12 mouse cellular contexts compared by ENCODE assay signal in the genomic region with DNA sequence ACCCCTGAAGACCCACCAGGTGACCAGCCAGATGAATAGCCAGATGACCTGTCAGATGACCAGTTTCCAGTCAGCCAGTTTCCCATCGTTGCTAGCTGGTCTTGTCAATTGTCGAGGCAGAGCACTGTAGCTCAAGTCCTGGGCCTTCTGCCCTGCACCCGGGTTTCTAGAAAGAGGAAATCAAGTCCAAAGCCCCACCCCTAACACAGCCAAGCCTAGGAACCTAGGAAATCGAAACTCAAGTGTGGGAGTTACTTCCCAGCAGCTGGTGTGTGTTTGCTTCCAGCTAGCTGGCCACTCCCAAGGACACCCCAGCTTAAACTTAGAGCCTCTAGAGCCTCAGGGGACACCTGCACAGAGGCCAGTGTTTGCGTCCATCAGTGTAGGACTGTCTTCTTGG. TPM values are rescaled to one million over a fixed set of nuclear protein-coding genes. Genes with fewer than 3 reads are reported as not detected.
DNase-seq lines count a peak whose midpoint lies in the region; ATAC-seq and TF ChIP-seq lines count a peak whose summit lies in the region.
"Had no signal": no experiment of that assay in that cellular context is flagged by ENCODE, and none has a peak within 500 bp of the region (broad histone marks: within the 10 kb centered on the region; RNA-seq: fewer than 3 reads in every experiment).

A gene (minus strand): TSS at position 166 of the 400 bp plus-strand sequence.

- no peaks in the 10 kb centered on the region for H3K9me3 ChIP-seq in lung, postnatal 0 days (ENCODE audit: low read length)

- no peak for TF ChIP-seq EP300 in lung, postnatal 0 days (IDR thresholded peaks at IDR 0.05)

- H3K9ac ChIP-seq in lung, postnatal 0 days (replicated peaks; ENCODE audit: low read depth): no peak within 1 kb of the TSS

- DNase-seq in heart, adult 11 months: peak; percentile 96
- no peak for DNase-seq in heart, postnatal 25 days (ENCODE audit: low spot score)
- peak; percentile 37 for DNase-seq in lung, postnatal 0 days (ENCODE audit: low spot score)
- no peak for DNase-seq in lung, postnatal 14 days
- peak; percentile 48 for DNase-seq in splenic B cell, adult 2 months (ENCODE audit: low read depth, low spot score)
- no peak for DNase-seq in right cerebral cortex, postnatal 10 days (ENCODE audit: low spot score in 2 of 2)
- no peak for DNase-seq in thymus, postnatal 4 days
- DNase-seq: gastrocnemius, postnatal 10 days; right cerebral cortex, postnatal 14 days had no signal

- H3K4me3 ChIP-seq in lung, postnatal 0 days (ENCODE audit: low read depth, low read length): no peak within 1 kb of the TSS
- H3K4me3 ChIP-seq: erythroblast, embryonic 14.5 days had no signal

- H3K36me3 ChIP-seq in lung, postnatal 0 days (ENCODE audit: insufficient read depth, low read length): no peaks in the 10 kb centered on the region
- no peaks in the 10 kb centered on the region for H3K36me3 ChIP-seq in splenic B cell, adult 2 months (ENCODE audit: control insufficient read depth, insufficient read depth, low read length, poor library complexity, severe bottlenecking)

- intact Hi-C loops in heart, postnatal 25 days (cut with DNase I): no loop called here

- TF ChIP-seq CTCF in lung, postnatal 0 days (IDR thresholded peaks at IDR 0.05): no peak

- 48% methylated on average over 5 of the region's 5 CpGs for WGBS in lung, postnatal 0 days

- no peaks in the 10 kb centered on the region for H3K4me1 ChIP-seq in lung, postnatal 0 days (ENCODE audit: insufficient read depth, low read depth, low read length)

- H3K27me3 ChIP-seq in lung, postnatal 0 days (replicated peaks; ENCODE audit: insufficient read depth, low read length): no peaks in the 10 kb centered on the region
- no peaks in the 10 kb centered on the region for H3K27me3 ChIP-seq in splenic B cell, adult 2 months (ENCODE audit: control insufficient read depth, insufficient read depth, low read length, poor library complexity, severe bottlenecking)

- peak within 1 kb of the TSS; percentile 8; the same call in 1 of the 2 replicates for H3K4me2 ChIP-seq in lung, postnatal 0 days (replicated peaks; ENCODE audit: low read depth, low read length)

- peak; percentile 49; the same call in 1 of the 2 replicates for ATAC-seq in lung, postnatal 0 days
- peak; percentile 65 for ATAC-seq in granulocyte monocyte progenitor cell, adult 5-6 weeks (replicated peaks; ENCODE audit: poor library complexity, severe bottlenecking)

- H3K27ac ChIP-seq in lung, postnatal 0 days (ENCODE audit: low read length): no peak within 1 kb of the TSS

RNA-seq across cellular contexts. Expression of the gene that starts here (rescaled TPM):
- total RNA-seq in heart, postnatal 25 days (2021): under 1 TPM; 0.57 to 0.78 TPM
- 0.21 and 0.31 TPM in 2 replicates for polyA plus RNA-seq in lung, postnatal 0 days (2015; fragmentation: Nextera tagmentation; extraction: Ambion mirVana)
- 0.47 TPM in 1 of 2 replicates, not detected in the other for total RNA-seq in granulocyte monocyte progenitor cell, adult 5-6 weeks (2014; fragmentation: Nextera tagmentation)
- 1.0 TPM in 1 of 2 replicates, not detected in the other for total RNA-seq in granulocyte monocyte progenitor cell, adult 5-6 weeks (2017)
- total RNA-seq: CH12.LX had no signal
- polyA plus RNA-seq: erythroblast, embryonic 14.5 days had no signal

Comparison
In these comparisons a context has a peak if more than half of its experiments do, and no peak if none do; other contexts are left out.
1. DNase-seq: peak in heart, adult 11 months (single experiment) and splenic B cell, adult 2 months (single experiment); none in heart, postnatal 25 days (single experiment), lung, postnatal 14 days (single experiment), right cerebral cortex, postnatal 10 days (0 of 2) and thymus, postnatal 4 days (single experiment).
2. Peak in DNase-seq, ATAC-seq and H3K4me2 ChIP-seq in lung, postnatal 0 days; RNA of the gene not detected or under 1 TPM.